Mouse (Mus musculus) hindbrain, embryonic 16.5 days (tissue): Measurements from ENCODE around the gene Tor4a. TPM values are rescaled to one million over a fixed set of nuclear protein-coding genes. Genes with fewer than 3 reads are reported as not detected.

Experiments
- ATAC-seq: fragments of 200-750 bp; cut with Nextera tagmentation; 2 replicates; pipeline ENCODE4 v1.8.0; 2017; ENCODE audit warnings: moderate TSS enrichment, moderate library complexity
- H3K27ac ChIP-seq: fragments of 300-500 bp; sonication (generic); 2 replicates; pipeline ENCODE4 v1.5.1; 2014; ENCODE audit warnings: low read depth, mild to moderate bottlenecking, control low read depth, low read length, moderate library complexity
- H3K27me3 ChIP-seq: fragments of 300-500 bp; sonication (generic); replicated peaks from 2 replicates; pipeline ENCODE4 v1.6.1; 2014; ENCODE audit warnings: low read length; ENCODE audit not compliant: control insufficient read depth, insufficient read depth
- H3K36me3 ChIP-seq: fragments of 300-500 bp; sonication (generic); 2 replicates; pipeline ENCODE4 v1.6.1; 2014; ENCODE audit warnings: mild to moderate bottlenecking, low read length, moderate library complexity, mixed read lengths; ENCODE audit not compliant: control insufficient read depth, insufficient read depth
- H3K4me1 ChIP-seq: fragments of 300-500 bp; sonication (generic); 2 replicates; pipeline ENCODE4 v1.6.1; 2014; ENCODE audit warnings: low read depth, low read length; ENCODE audit not compliant: control insufficient read depth, insufficient read depth
- H3K4me2 ChIP-seq: fragments of 300-500 bp; sonication (generic); 2 replicates; pipeline ENCODE4 v1.6.1; 2014; ENCODE audit warnings: mild to moderate bottlenecking, low read length, control low read depth, moderate library complexity
- H3K4me3 ChIP-seq: fragments of 300-500 bp; sonication (generic); 2 replicates; pipeline ENCODE4 v1.5.1; 2014; ENCODE audit warnings: mild to moderate bottlenecking, low read length, control low read depth, moderate library complexity
- H3K9ac ChIP-seq: fragments of 300-500 bp; sonication (generic); 2 replicates; pipeline ENCODE4 v1.6.1; 2014; ENCODE audit warnings: low read depth, mild to moderate bottlenecking, control low read depth, low read length, moderate library complexity
- H3K9me3 ChIP-seq: fragments of 300-500 bp; sonication (generic); 2 replicates; pipeline ENCODE4 v1.6.1; 2014; ENCODE audit warnings: mild to moderate bottlenecking, low read length, moderate library complexity; ENCODE audit not compliant: control insufficient read depth
- WGBS: fragments of 180-500 bp; shearing (Covaris S2); extraction: QIAGEN DNeasy Blood & Tissue Kit; methylation state at CpG from one replicate; pipeline ENCODE4 v1.1.7; 2014; 5-methylcytosine and 5-hydroxymethylcytosine counted together
- polyA plus RNA-seq: library from polyadenylated mRNA; unstranded; fragments of >200 nt; fragmentation: Nextera tagmentation; extraction: Ambion mirVana; gene quantifications from 2 replicates; pipeline ENCODE4 v1.2.1, GENCODE M21; 2015

Tor4a gene
- polyA plus RNA-seq, 1 experiment from 2014 or later: 2.1 TPM

DNA sequence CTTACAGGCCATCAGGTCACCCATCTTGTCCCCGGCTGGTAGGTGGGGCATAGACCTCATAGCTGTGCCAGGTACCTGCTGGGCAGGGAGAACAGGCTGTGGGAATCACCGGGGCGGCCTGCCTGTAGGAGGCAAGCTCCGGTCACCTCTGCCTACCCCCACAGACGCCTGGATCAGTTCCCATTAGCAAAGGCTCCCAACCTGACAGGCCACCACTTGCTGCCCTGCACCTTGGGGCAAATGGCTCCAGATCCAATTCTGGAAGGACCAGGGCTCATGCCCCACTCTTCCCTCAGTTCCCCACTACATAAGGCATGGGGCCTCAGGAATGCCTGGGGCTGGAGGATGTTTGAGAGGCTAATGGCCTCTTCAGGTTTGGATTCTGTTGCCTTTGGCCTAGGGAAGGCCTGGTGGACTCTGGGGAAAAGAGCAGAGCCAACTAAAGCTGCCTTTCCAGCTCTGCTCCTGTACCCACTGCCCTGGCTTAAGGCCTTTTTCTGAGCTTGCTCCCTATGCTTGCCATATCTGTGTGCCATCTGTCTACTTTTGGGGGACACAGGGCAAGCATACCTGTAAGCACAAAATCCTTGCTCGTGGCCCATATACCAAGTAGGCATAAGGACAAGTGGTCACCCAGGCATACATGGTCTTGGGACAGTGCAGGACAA is 25.5 kb downstream of the Tor4a start:
- no peak overlapping the region for H3K9ac ChIP-seq
- no peak for ATAC-seq
- no peak overlapping the region for H3K4me3 ChIP-seq
- H3K4me1 ChIP-seq: peaks cover 10% of the 10 kb centered on the region
- no peaks in the 10 kb centered on the region for H3K27me3 ChIP-seq
- no peaks in the 10 kb centered on the region for H3K36me3 ChIP-seq
- no peak overlapping the region for H3K4me2 ChIP-seq
- no peaks in the 10 kb centered on the region for H3K9me3 ChIP-seq
- H3K27ac ChIP-seq: no peak overlapping the region
- WGBS: 75% methylated on average over 6 of the region's 6 CpGs

- H3K9ac ChIP-seq: no peak overlapping the region
- H3K9me3 ChIP-seq: no peaks in the 10 kb centered on the region
- H3K27ac ChIP-seq: no peak overlapping the region; the same call in 1 of the 2 replicates
- no peaks in the 10 kb centered on the region for H3K27me3 ChIP-seq
- WGBS: 63% methylated on average over 10 of the region's 10 CpGs
- no peak overlapping the region for H3K4me2 ChIP-seq
- H3K4me1 ChIP-seq: peaks cover 10% of the 10 kb centered on the region
- no peaks in the 10 kb centered on the region for H3K36me3 ChIP-seq
- no peak overlapping the region for H3K4me3 ChIP-seq
- no peak for ATAC-seq
Observed at GRCm38 (mm10) chr2:25170326-25171100, 26.2 kb downstream of the Tor4a start.

GRCm38 (mm10) chr2:25169778-25170177 is 26.9 kb downstream of the Tor4a start:
- H3K4me1 ChIP-seq: peaks cover 10% of the 10 kb centered on the region
- H3K9me3 ChIP-seq: no peaks in the 10 kb centered on the region
- H3K27me3 ChIP-seq: no peaks in the 10 kb centered on the region
- H3K9ac ChIP-seq: no peak overlapping the region
- WGBS: 4% methylated on average over 5 of the region's 5 CpGs
- H3K27ac ChIP-seq: no peak overlapping the region; the same call in 1 of the 2 replicates
- no peaks in the 10 kb centered on the region for H3K36me3 ChIP-seq
- no peak for ATAC-seq
- no peak overlapping the region for H3K4me2 ChIP-seq
- H3K4me3 ChIP-seq: no peak overlapping the region

DNA sequence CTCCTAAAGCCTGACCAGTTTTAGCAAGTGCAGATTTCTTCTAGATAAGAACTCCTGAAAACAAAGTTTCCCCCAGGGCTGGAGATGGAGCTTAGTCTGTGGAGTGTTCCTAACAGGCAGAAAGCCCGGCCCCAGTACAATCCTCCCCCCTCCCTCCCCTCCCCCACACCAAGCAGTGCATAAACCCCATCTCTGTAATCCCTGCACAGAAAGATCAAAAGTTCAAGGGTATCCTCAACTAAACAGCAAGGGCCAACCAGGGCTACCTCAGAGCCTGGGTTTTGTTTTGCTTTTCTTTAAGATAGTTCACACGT is 28.1 kb downstream of the Tor4a start:
- peak overlapping the region; percentile 76 for H3K27ac ChIP-seq
- H3K27me3 ChIP-seq: no peaks in the 10 kb centered on the region
- H3K9ac ChIP-seq: peak overlapping the region; percentile 77; the same call in 1 of the 2 replicates
- H3K9me3 ChIP-seq: no peaks in the 10 kb centered on the region
- peak overlapping the region; percentile 90 for H3K4me2 ChIP-seq
- ATAC-seq: no peak; the same call in 1 of the 2 replicates
- H3K4me1 ChIP-seq: peaks cover 10% of the 10 kb centered on the region
- H3K4me3 ChIP-seq: peak overlapping the region; percentile 58
- no peaks in the 10 kb centered on the region for H3K36me3 ChIP-seq
- WGBS: 4% methylated on average over 2 of the region's 2 CpGs

DNA sequence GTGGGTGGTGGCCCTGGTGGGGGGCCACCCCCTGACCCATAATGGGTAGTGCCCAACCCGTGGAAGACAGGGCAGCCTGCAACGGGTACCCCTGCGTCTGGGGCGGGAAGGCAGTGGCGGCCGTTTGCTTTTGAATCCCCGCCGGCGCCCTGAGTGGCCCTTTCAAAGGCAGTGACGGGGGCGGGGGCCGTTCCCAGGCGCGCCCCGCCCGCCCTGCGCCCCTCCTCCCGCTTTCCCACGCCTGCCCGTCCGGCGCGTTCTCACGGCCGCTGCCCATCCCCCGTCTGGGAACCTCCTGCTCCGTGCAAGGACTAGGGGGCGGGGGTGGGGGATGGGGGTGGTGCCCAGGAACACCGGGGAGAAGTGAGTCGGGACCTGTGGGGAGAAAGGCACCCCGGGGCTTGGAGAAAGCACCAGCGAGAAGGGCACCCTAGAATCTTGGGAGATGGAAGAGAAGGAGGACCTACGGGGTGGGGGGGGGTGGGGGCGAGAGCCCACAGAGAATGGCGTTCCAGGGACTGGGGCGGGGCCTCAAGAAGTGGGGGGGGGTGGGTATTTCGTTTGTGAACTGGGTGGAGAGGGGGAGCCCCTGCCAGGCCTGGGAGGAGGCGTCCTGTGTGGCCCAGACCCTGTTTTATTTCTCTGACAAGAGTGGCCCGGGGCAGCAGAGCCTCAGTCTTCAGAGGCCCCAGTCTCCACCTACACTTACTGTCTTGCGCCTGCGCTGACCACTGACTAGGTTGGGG is 28.6 kb downstream of the Tor4a start:
- H3K4me1 ChIP-seq: peaks cover 16% of the 10 kb centered on the region
- ATAC-seq: peak; percentile 76
- peak overlapping the region; percentile 90 for H3K4me2 ChIP-seq
- H3K27me3 ChIP-seq: no peaks in the 10 kb centered on the region
- H3K27ac ChIP-seq: peak overlapping the region; percentile 76
- peak overlapping the region; percentile 77 for H3K9ac ChIP-seq
- H3K9me3 ChIP-seq: no peaks in the 10 kb centered on the region
- WGBS: under 1% methylated on average over 34 of the region's 41 CpGs
- no peaks in the 10 kb centered on the region for H3K36me3 ChIP-seq
- peak overlapping the region; percentile 58 for H3K4me3 ChIP-seq

GRCm38 (mm10) chr2:25167481-25167880 is 29.2 kb downstream of the Tor4a start:
- WGBS: 11% methylated on average over 4 of the region's 4 CpGs
- H3K4me2 ChIP-seq: peak overlapping the region; percentile 90
- H3K4me3 ChIP-seq: peak overlapping the region; percentile 58
- no peaks in the 10 kb centered on the region for H3K36me3 ChIP-seq
- H3K27me3 ChIP-seq: no peaks in the 10 kb centered on the region
- peak overlapping the region; percentile 77 for H3K9ac ChIP-seq
- H3K9me3 ChIP-seq: no peaks in the 10 kb centered on the region
- peak overlapping the region; percentile 76 for H3K27ac ChIP-seq
- peaks cover 19% of the 10 kb centered on the region for H3K4me1 ChIP-seq
- peak; percentile 41; the same call in 1 of the 2 replicates for ATAC-seq

DNA sequence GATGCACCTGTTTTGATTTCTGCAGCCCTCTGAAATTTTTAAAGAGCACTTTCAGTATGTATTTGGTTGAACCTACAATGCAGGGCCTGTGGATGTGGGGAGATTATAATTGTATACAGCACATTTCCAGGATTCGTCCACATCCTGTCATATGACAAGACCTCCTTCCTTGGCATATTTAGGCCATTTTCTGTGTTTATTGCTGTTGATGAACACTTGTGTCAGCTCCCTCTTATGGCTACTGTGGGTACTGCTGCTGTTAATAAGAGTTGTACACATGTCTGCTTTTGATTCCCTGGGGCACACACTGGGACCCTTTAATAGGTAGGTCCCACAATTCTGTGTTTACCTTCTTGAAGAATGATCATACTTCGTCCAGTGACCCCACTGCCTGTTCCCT is 39.0 kb downstream of the Tor4a start:
- no peak for ATAC-seq
- Histone ChIP-seq H3K4me3 (no peak overlapping the region), H3K9ac (no peak overlapping the region), H3K27ac (no peak overlapping the region), H3K9me3 (no peaks in the 10 kb centered on the region), H3K4me1 (no peaks in the 10 kb centered on the region), H3K4me2 (no peak overlapping the region), H3K27me3 (no peaks in the 10 kb centered on the region), H3K36me3 (no peaks in the 10 kb centered on the region)
- WGBS: 47% methylated on average over 2 of the region's 2 CpGs

- 37% methylated on average over 2 of the region's 2 CpGs for WGBS
Observed at GRCm38 (mm10) chr2:25156990-25157389, 39.7 kb downstream of the Tor4a start.

GRCm38 (mm10) chr2:25156177-25156576 is 40.5 kb downstream of the Tor4a start:
- no peak overlapping the region for H3K4me2 ChIP-seq
- 91% methylated on average over 3 of the region's 3 CpGs for WGBS
- H3K36me3 ChIP-seq: no peaks in the 10 kb centered on the region
- H3K9ac ChIP-seq: no peak overlapping the region
- no peaks in the 10 kb centered on the region for H3K4me1 ChIP-seq
- H3K27me3 ChIP-seq: no peaks in the 10 kb centered on the region
- no peak for ATAC-seq
- no peak overlapping the region for H3K4me3 ChIP-seq
- no peak overlapping the region for H3K27ac ChIP-seq
- H3K9me3 ChIP-seq: no peaks in the 10 kb centered on the region

More at GRCm38 (mm10) chr2:25156990-25157389, 39.7 kb downstream of the Tor4a start:
- no peak for ATAC-seq
- Histone ChIP-seq H3K9ac (no peak overlapping the region), H3K36me3 (no peaks in the 10 kb centered on the region), H3K4me3 (no peak overlapping the region), H3K27ac (no peak overlapping the region), H3K4me2 (no peak overlapping the region), H3K27me3 (no peaks in the 10 kb centered on the region), H3K4me1 (no peaks in the 10 kb centered on the region), H3K9me3 (no peaks in the 10 kb centered on the region)
